Mouse (Mus musculus): ENCODE measurements around the gene Slc25a14. TPM values are rescaled to one million over a fixed set of nuclear protein-coding genes. Genes with fewer than 3 reads are reported as not detected.

The Slc25a14 gene
- total RNA-seq (2014; rRNA removed) (25.9 and 26.8 TPM in 2 replicates), polyA plus RNA-seq (2015; fragmentation: Nextera tagmentation; extraction: Ambion mirVana) (51.9 and 54.2 TPM in 2 replicates)

DNA sequence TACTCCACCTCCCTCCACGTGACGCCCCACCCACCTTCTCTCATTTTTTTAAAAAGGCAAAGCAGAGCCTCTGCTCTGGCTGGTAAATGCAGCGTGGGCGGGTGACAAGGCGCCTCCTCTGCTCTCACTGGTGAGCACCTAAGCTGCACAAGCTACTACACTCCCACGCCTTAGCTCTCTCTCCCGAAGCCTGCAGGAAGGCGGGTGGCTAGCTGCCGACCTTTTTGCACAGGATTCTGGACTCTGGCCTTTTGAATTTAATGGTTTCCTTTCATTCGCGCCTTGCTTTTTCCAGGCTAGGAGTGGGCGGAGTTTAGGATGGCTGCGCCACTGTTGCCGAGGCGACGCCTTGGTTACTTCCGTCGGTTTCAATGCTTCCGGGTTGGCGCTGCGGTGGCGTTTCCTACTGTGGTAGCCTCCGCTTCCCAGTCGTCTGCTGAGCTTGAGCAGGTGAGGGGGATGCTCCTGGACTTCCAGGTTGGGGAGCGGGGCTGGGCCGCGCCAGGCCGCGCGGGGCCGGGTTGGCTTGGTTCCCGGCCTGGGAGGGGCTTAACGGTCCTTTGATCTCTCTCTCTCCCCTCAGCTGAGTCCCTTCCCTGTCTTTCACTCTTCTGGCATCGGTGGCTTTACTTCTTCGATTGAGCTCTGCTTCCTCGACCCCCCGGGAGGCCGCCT, at the start of gene Slc25a14:
Gene Slc25a14, plus strand, starts transcription at position 35 of the 675 bp plus-strand sequence.
- DNase-seq: peak; percentile 91
- ATAC-seq: peak; percentile 99
- Histone ChIP-seq H3K4me1 (ENCODE audit: insufficient read depth) (0 out of 2 replicates have a peak, but pooled peaks cover 4% of the 10 kb centered on the region), H3K36me3 (ENCODE audit: insufficient read depth) (no peaks in the 10 kb centered on the region), H3K27ac (ENCODE audit: low read depth, low read length) (peak within 1 kb of the TSS; percentile 88), H3K27me3 (ENCODE audit: insufficient read depth, low read length) (no peaks in the 10 kb centered on the region), H3K4me3 (ENCODE audit: low read depth, low read length) (peak within 1 kb of the TSS; percentile 57), H3K9ac (peak within 1 kb of the TSS; percentile 59), H3K9me3 (ENCODE audit: low read length) (no peaks in the 10 kb centered on the region), H3K4me2 (ENCODE audit: low read depth) (peak within 1 kb of the TSS; percentile 49)
- WGBS: 20% methylated on average over 38 of the region's 38 CpGs
- no peak for TF ChIP-seq CTCF (IDR thresholded peaks at IDR 0.05; ENCODE audit: low read depth)

DNA sequence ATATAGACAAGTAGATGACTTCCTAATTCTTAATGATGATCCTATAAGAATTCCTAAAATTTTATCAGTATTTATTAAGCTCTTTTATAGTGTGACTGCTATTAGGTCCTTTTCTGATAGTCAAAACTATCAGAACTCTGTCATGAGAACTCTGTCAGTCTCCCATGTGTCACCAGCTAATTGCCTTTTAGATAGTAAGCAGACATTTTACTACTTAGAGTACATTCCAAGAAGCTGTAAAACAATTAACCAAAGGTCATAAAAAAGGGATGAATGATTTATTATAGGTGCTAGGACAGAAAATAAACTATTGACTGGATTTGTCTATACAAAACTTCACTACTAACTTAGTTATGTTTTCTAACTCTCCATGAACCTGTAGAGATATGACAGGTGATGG, 39.9 kb upstream of the Slc25a14 start:
- Histone ChIP-seq H3K27me3 (ENCODE audit: insufficient read depth, low read length) (no peaks in the 10 kb centered on the region), H3K36me3 (ENCODE audit: insufficient read depth) (0 out of 2 replicates have a peak, but pooled peaks cover 8% of the 10 kb centered on the region), H3K9me3 (ENCODE audit: low read length) (no peaks in the 10 kb centered on the region), H3K27ac (ENCODE audit: low read depth, low read length) (no peak overlapping the region), H3K9ac (no peak overlapping the region), H3K4me3 (ENCODE audit: low read depth, low read length) (no peak overlapping the region), H3K4me1 (ENCODE audit: insufficient read depth) (no peaks in the 10 kb centered on the region), H3K4me2 (ENCODE audit: low read depth) (no peak overlapping the region)
- no peak for TF ChIP-seq CTCF (IDR thresholded peaks at IDR 0.05; ENCODE audit: low read depth)
- ATAC-seq (no peak), DNase-seq (no peak)

DNA sequence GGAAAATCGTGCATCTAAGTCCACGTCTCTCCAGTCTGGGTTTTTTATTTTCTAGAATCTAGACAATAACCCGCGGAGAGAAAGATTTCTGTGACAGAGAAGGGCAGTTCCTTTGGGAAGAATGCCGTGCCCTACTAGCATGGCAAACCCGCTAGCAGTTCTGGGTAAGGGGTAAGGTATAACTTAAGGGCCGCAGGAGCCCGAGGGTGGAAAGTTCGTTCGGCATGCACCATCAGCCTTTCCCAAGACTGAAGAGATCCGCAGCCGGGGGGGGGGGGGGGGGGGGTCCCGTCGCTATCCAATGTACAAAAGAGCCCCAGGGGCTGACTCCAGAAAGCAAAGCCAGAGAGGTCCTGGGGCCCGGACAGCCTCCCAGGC, 29.5 kb upstream of the Slc25a14 start:
- peak; percentile 27 for DNase-seq
- H3K36me3 ChIP-seq (ENCODE audit: insufficient read depth): 0 out of 2 replicates have a peak, but pooled peaks cover 2% of the 10 kb centered on the region
- H3K27me3 ChIP-seq (ENCODE audit: insufficient read depth, low read length): no peaks in the 10 kb centered on the region
- no peaks in the 10 kb centered on the region for H3K9me3 ChIP-seq (ENCODE audit: low read length)
- H3K4me2 ChIP-seq (ENCODE audit: low read depth): peak overlapping the region; percentile 46
- no peak for TF ChIP-seq CTCF (IDR thresholded peaks at IDR 0.05; ENCODE audit: low read depth)
- H3K4me1 ChIP-seq (ENCODE audit: insufficient read depth): no peaks in the 10 kb centered on the region
- WGBS: 23% methylated on average over 15 of the region's 15 CpGs
- ATAC-seq: no peak
- peak overlapping the region; percentile 55 for H3K4me3 ChIP-seq (ENCODE audit: low read depth, low read length)
- peak overlapping the region; percentile 78 for H3K9ac ChIP-seq
- H3K27ac ChIP-seq (ENCODE audit: low read depth, low read length): peak overlapping the region; percentile 89

DNA sequence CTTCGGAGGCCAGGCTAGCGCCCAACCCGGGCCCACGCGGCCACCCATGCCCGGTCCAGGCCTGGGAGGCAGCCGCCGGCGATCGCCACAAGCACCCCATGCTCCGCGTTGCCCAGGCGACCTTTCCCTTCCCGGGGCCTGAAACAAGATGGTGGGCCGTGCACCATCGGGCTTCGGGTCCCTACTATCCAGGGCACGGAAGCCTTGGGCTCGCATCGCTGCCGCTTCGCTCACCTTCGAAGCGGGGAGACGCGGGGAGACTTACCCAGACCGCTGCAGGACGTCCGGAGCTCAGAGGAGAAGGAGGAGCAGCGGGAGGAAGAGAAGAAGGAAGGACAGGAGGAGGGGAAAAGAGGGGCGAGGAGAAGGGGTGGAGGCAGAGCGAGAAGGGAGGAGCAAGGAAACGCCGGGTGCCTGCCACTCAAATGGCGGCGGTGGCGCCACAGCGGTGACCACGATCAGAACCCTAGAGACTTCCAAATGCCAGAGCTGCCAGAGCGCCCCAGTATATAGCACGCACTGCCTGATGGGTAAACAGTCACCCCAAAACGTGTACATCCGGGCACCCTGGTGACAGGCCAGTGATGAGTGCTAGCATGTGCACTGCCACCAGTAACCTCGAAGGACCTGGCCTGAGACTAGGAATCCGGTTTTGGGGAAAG, 29.0 kb upstream of the Slc25a14 start, which contains the start of gene Zfp280c:
Gene Zfp280c, minus strand, starts transcription at position 406 of the 662 bp plus-strand sequence.
- peak; percentile 89 for ATAC-seq
- Histone ChIP-seq H3K9me3 (ENCODE audit: low read length) (no peaks in the 10 kb centered on the region), H3K4me3 (ENCODE audit: low read depth, low read length) (peak within 1 kb of the TSS; percentile 55), H3K9ac (peak within 1 kb of the TSS; percentile 78), H3K4me1 (ENCODE audit: insufficient read depth) (no peaks in the 10 kb centered on the region), H3K36me3 (ENCODE audit: insufficient read depth) (0 out of 2 replicates have a peak, but pooled peaks cover 2% of the 10 kb centered on the region), H3K27ac (ENCODE audit: low read depth, low read length) (peak within 1 kb of the TSS; percentile 89), H3K4me2 (ENCODE audit: low read depth) (peak within 1 kb of the TSS; percentile 46), H3K27me3 (ENCODE audit: insufficient read depth, low read length) (no peaks in the 10 kb centered on the region)
- WGBS: 27% methylated on average over 43 of the region's 45 CpGs
- no peak for TF ChIP-seq CTCF (IDR thresholded peaks at IDR 0.05; ENCODE audit: low read depth)
- peak; percentile 69 for DNase-seq

DNA sequence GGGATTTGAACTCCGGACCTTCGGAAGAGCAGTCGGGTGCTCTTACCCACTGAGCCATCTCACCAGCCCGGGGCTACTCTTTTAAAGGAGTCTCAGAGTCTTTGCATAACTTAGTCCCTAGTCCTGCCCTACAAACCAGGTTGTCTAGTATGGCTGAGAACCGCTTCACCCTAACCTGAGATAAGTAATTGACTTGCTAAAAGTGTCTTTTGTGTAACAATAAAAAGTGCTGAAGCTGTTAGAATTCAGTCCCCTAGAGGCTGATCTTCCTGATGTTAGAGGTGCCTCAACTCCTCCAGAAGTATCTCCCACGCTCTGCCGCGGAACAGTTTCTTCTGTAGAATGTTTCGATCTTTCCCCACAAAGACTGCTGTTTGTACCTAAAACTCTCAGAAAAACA, 27.2 kb upstream of the Slc25a14 start:
- Histone ChIP-seq H3K27me3 (ENCODE audit: insufficient read depth, low read length) (no peaks in the 10 kb centered on the region), H3K27ac (ENCODE audit: low read depth, low read length) (no peak overlapping the region), H3K4me2 (ENCODE audit: low read depth) (no peak overlapping the region), H3K36me3 (ENCODE audit: insufficient read depth) (0 out of 2 replicates have a peak, but pooled peaks cover 2% of the 10 kb centered on the region), H3K9ac (no peak overlapping the region), H3K9me3 (ENCODE audit: low read length) (no peaks in the 10 kb centered on the region), H3K4me1 (ENCODE audit: insufficient read depth) (no peaks in the 10 kb centered on the region), H3K4me3 (ENCODE audit: low read depth, low read length) (no peak overlapping the region)
- 82% methylated on average over 9 of the region's 9 CpGs for WGBS
- no peak for TF ChIP-seq CTCF (IDR thresholded peaks at IDR 0.05; ENCODE audit: low read depth)
- DNase-seq (no peak), ATAC-seq (no peak)

DNA sequence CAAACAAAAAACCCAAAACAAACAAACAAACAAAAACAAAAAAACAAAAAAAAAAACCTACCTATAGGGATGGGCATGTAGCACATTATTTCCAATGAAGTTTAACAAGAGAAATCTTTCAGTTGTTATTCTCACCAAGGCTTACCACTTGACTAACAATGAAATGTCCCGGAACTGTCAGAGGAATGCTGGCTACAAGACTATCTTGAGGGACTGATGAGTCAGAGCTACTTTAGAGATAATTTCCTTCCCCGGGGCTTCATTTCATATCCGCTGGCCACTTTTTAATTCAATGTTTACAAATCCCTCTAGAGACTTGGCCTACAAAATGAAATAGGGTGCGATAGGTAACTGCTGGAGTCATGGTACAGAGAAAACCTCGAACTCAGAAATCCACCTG, 26.3 kb upstream of the Slc25a14 start:
- WGBS: 91% methylated on average over 5 of the region's 5 CpGs
- DNase-seq: no peak

DNA sequence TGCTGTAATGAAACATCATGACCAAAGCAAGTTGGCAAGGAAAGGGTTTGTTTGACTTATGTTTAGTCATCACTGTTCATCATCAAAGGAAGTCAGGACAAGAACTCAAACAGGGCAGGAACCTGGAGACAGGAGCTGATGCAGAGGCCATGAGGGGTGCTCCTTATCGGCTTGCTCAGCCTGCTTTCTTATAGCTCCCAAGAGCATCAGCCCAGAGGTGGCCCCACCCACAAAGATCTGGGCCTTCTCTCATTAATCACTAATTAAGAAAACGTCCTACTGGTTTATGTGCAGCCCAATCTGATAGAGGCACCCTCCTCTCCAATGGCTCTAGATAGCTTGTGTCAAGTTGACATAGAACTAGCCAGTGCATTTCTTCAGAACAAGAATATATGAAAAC, 18.3 kb upstream of the Slc25a14 start:
- H3K9me3 ChIP-seq (ENCODE audit: low read length): no peaks in the 10 kb centered on the region
- H3K4me3 ChIP-seq (ENCODE audit: low read depth, low read length): no peak overlapping the region
- H3K27ac ChIP-seq (ENCODE audit: low read depth, low read length): no peak overlapping the region
- DNase-seq (no peak), ATAC-seq (no peak)
- H3K4me1 ChIP-seq (ENCODE audit: insufficient read depth): no peaks in the 10 kb centered on the region
- no peaks in the 10 kb centered on the region for H3K36me3 ChIP-seq (ENCODE audit: insufficient read depth)
- no peak overlapping the region for H3K4me2 ChIP-seq (ENCODE audit: low read depth)
- H3K27me3 ChIP-seq (ENCODE audit: insufficient read depth, low read length): no peaks in the 10 kb centered on the region
- TF ChIP-seq CTCF (IDR thresholded peaks at IDR 0.05; ENCODE audit: low read depth): no peak
- H3K9ac ChIP-seq: no peak overlapping the region
- WGBS: 63% methylated on average over 2 of the region's 2 CpGs

More for the DNA sequence above, 26.3 kb upstream of the Slc25a14 start:
- no peaks in the 10 kb centered on the region for H3K27me3 ChIP-seq (ENCODE audit: insufficient read depth, low read length)
- no peak overlapping the region for H3K27ac ChIP-seq (ENCODE audit: low read depth, low read length)
- no peak overlapping the region for H3K4me2 ChIP-seq (ENCODE audit: low read depth)
- no peak for TF ChIP-seq CTCF (IDR thresholded peaks at IDR 0.05; ENCODE audit: low read depth)
- no peaks in the 10 kb centered on the region for H3K9me3 ChIP-seq (ENCODE audit: low read length)
- H3K4me3 ChIP-seq (ENCODE audit: low read depth, low read length): no peak overlapping the region
- no peak for ATAC-seq
- no peaks in the 10 kb centered on the region for H3K36me3 ChIP-seq (ENCODE audit: insufficient read depth)
- H3K9ac ChIP-seq: no peak overlapping the region
- no peaks in the 10 kb centered on the region for H3K4me1 ChIP-seq (ENCODE audit: insufficient read depth)
